Mouse (Mus musculus) heart, embryonic 15.5 days (tissue): Measurements from ENCODE around the gene Tm7sf3. TPM values are rescaled to one million over a fixed set of nuclear protein-coding genes. Genes with fewer than 3 reads are reported as not detected.

Source experiments
- ATAC-seq: fragments of 200-750 bp; cut with Nextera tagmentation; replicated peaks from 2 replicates; pipeline ENCODE4 v1.8.0; 2017; ENCODE audit warnings: low read depth, moderate TSS enrichment; ENCODE audit not compliant: insufficient number of reproducible peaks, insufficient read depth, low FRiP score
- H3K27ac ChIP-seq: fragments of 300-500 bp; sonication (generic); 2 replicates; pipeline ENCODE4 v1.5.1; 2015; ENCODE audit warnings: mild to moderate bottlenecking, inconsistent platforms
- H3K27me3 ChIP-seq: fragments of 300-500 bp; sonication (generic); 2 replicates; pipeline ENCODE4 v1.6.1; 2015; ENCODE audit warnings: inconsistent platforms
- H3K36me3 ChIP-seq: fragments of 300-500 bp; sonication (generic); 2 replicates; pipeline ENCODE4 v1.6.1; 2015; ENCODE audit warnings: mild to moderate bottlenecking, inconsistent platforms
- H3K4me1 ChIP-seq: fragments of 300-500 bp; sonication (generic); replicated peaks from 2 replicates; pipeline ENCODE4 v1.6.1; 2015; ENCODE audit warnings: inconsistent platforms
- H3K4me2 ChIP-seq: fragments of 300-500 bp; sonication (generic); 2 replicates; pipeline ENCODE4 v1.6.1; 2015; ENCODE audit warnings: inconsistent platforms, mild to moderate bottlenecking, moderate library complexity
- H3K4me3 ChIP-seq: fragments of 300-500 bp; sonication (generic); 2 replicates; pipeline ENCODE4 v1.5.1; 2015; ENCODE audit warnings: mild to moderate bottlenecking, inconsistent platforms
- H3K9ac ChIP-seq: fragments of 300-500 bp; sonication (generic); 2 replicates; pipeline ENCODE4 v1.6.1; 2015; ENCODE audit warnings: mild to moderate bottlenecking, inconsistent platforms
- H3K9me3 ChIP-seq: fragments of 300-500 bp; sonication (generic); replicated peaks from 2 replicates; pipeline ENCODE4 v1.6.1; 2016; ENCODE audit warnings: inconsistent platforms
- WGBS: fragments of 180-500 bp; shearing (Covaris S2); methylation state at CpG from one replicate; pipeline ENCODE4 v1.1.7; 2015; ENCODE audit warnings: mixed read lengths; 5-methylcytosine and 5-hydroxymethylcytosine counted together
- polyA plus RNA-seq: library from polyadenylated mRNA; unstranded; fragments of >200 nt; fragmentation: Nextera tagmentation; extraction: Ambion mirVana; gene quantifications from 2 replicates; pipeline ENCODE4 v1.2.1, GENCODE M21; 2015

The Tm7sf3 gene
- polyA plus RNA-seq, 1 experiment from 2014 or later: 32.8 TPM

GRCm38 (mm10) chr6:146673696-146674095 lies 31.1 kb upstream of the Tm7sf3 start:
- H3K27ac ChIP-seq: no peak overlapping the region; the same call in 1 of the 2 replicates
- H3K27me3 ChIP-seq: no peaks in the 10 kb centered on the region
- H3K9me3 ChIP-seq: no peaks in the 10 kb centered on the region
- no peaks in the 10 kb centered on the region for H3K36me3 ChIP-seq
- no peak overlapping the region for H3K4me3 ChIP-seq
- peaks cover 61% of the 10 kb centered on the region for H3K4me1 ChIP-seq
- no peak overlapping the region for H3K4me2 ChIP-seq
- ATAC-seq: no peak
- 79% methylated on average over 4 of the region's 4 CpGs for WGBS
- no peak overlapping the region for H3K9ac ChIP-seq

DNA sequence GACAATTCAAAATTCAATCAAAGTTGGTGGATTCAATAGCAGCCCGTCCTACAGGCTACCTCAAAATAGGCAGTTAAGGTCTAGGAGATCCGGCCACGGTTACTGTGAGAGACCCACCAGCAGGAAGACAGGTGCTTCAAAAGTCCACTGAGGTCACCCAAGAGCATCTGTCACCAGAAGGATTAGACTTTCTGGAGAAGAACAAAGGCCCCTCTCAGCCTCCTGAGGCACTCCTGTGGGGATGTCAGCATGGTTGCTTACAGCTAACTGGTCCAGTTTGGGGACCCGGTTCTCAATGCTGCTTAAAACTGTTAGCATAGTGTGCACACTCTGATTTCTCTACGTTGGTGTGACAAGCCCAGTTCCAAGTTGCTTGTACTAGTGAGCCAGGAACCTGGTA lies 29.5 kb upstream of the Tm7sf3 start:
- H3K9me3 ChIP-seq: no peaks in the 10 kb centered on the region
- WGBS: 41% methylated on average over 5 of the region's 5 CpGs
- 0 out of 2 replicates have a peak overlapping the region, but pooled peaks have one; percentile 35 for H3K4me2 ChIP-seq
- no peak for ATAC-seq
- H3K9ac ChIP-seq: peak overlapping the region; percentile 21; the same call in 1 of the 2 replicates
- peaks cover 58% of the 10 kb centered on the region for H3K4me1 ChIP-seq
- H3K36me3 ChIP-seq: no peaks in the 10 kb centered on the region
- no peak overlapping the region for H3K4me3 ChIP-seq
- no peaks in the 10 kb centered on the region for H3K27me3 ChIP-seq
- H3K27ac ChIP-seq: peak overlapping the region; percentile 83

GRCm38 (mm10) chr6:146670956-146671855 lies 28.6 kb upstream of the Tm7sf3 start:
- WGBS: 29% methylated on average over 15 of the region's 15 CpGs
- Histone ChIP-seq H3K9ac (no peak overlapping the region), H3K4me2 (peak overlapping the region; percentile 35), H3K9me3 (no peaks in the 10 kb centered on the region), H3K27me3 (no peaks in the 10 kb centered on the region), H3K4me3 (no peak overlapping the region), H3K36me3 (no peaks in the 10 kb centered on the region), H3K27ac (peak overlapping the region; percentile 83), H3K4me1 (peaks cover 50% of the 10 kb centered on the region)
- ATAC-seq: no peak

DNA sequence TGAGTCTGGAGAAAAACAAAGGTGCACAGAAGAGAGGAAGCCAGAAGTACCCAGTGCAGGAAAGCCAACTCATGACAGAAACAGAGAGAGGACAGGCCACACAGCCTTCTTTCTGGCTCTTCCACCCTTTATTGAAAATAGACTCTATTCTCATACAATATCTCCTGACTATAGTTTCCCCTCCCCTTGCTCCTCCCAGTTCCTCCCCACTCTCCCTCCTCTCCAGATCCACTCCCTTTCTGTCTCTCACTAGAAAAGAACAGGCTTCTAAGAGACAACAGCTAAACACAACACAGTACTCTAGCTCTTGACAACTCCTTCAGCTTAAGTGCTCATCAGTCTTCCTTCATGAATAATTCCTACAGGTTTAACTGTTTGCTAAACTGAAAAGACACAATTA lies 26.0 kb upstream of the Tm7sf3 start:
- no peak overlapping the region for H3K9ac ChIP-seq
- no peak for ATAC-seq

GRCm38 (mm10) chr6:146666811-146667210 lies 24.2 kb upstream of the Tm7sf3 start:
- WGBS: 74% methylated on average over 6 of the region's 6 CpGs
- H3K4me3 ChIP-seq: no peak overlapping the region
- no peak for ATAC-seq

More for the DNA sequence above, 26.0 kb upstream of the Tm7sf3 start:
- H3K4me3 ChIP-seq: no peak overlapping the region
- H3K27me3 ChIP-seq: no peaks in the 10 kb centered on the region
- H3K27ac ChIP-seq: peak overlapping the region; percentile 52
- peaks cover 43% of the 10 kb centered on the region for H3K4me1 ChIP-seq
- H3K36me3 ChIP-seq: no peaks in the 10 kb centered on the region
- H3K9me3 ChIP-seq: no peaks in the 10 kb centered on the region
- H3K4me2 ChIP-seq: no peak overlapping the region

DNA sequence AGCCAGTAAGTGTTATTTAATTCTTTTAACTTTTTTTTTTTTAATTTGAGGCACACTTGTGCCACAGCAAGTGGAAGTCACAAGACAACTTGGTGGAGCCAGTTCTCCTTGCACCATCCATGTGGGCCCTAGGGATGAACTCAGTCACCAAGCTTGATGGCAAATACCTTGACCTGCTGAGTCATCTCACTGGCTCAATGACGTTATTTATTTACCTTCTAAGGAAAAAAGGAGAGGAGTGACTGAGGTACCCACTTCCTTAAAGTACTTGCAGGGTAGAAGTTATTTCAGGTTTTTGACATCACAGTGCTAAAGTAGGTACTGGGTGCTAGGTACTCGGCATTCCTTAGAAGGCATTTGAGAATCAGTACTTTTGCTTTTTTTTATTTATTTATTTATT lies 22.8 kb upstream of the Tm7sf3 start:
- Histone ChIP-seq H3K27ac (no peak overlapping the region), H3K4me2 (no peak overlapping the region)
- ATAC-seq: no peak

More at GRCm38 (mm10) chr6:146666811-146667210, 24.2 kb upstream of the Tm7sf3 start:
- H3K4me2 ChIP-seq: no peak overlapping the region
- no peaks in the 10 kb centered on the region for H3K27me3 ChIP-seq
- peaks cover 38% of the 10 kb centered on the region for H3K4me1 ChIP-seq
- H3K27ac ChIP-seq: no peak overlapping the region
- no peak overlapping the region for H3K9ac ChIP-seq
- no peaks in the 10 kb centered on the region for H3K36me3 ChIP-seq
- H3K9me3 ChIP-seq: no peaks in the 10 kb centered on the region

DNA sequence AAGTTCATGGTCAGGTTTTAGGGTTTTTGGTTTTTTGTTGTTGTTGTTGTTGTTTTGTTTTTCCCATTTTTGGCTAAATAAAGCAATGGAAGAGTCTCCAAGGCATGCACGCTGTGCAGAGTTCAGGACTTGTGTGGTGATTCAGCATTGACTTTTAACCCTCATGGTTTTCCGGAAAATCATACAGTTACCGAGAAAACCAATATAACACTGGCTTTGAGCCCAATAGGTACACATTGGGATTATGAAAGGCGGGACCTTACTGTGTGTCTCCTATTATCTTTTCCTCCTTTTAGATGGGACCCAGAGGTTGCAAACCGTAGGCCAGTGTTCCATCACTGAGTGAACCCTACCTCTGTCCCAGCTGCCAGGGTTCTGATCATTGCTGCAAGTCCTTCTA lies 22.3 kb upstream of the Tm7sf3 start:
- no peaks in the 10 kb centered on the region for H3K36me3 ChIP-seq
- no peak overlapping the region for H3K9ac ChIP-seq
- peaks cover 32% of the 10 kb centered on the region for H3K4me1 ChIP-seq
- ATAC-seq: no peak
- no peaks in the 10 kb centered on the region for H3K9me3 ChIP-seq
- H3K4me2 ChIP-seq: no peak overlapping the region
- peak overlapping the region; percentile 78 for H3K27ac ChIP-seq
- H3K4me3 ChIP-seq: no peak overlapping the region
- 86% methylated on average over 5 of the region's 5 CpGs for WGBS
- H3K27me3 ChIP-seq: no peaks in the 10 kb centered on the region

More for the DNA sequence above, 22.8 kb upstream of the Tm7sf3 start:
- Histone ChIP-seq H3K4me3 (no peak overlapping the region), H3K9me3 (no peaks in the 10 kb centered on the region), H3K27me3 (no peaks in the 10 kb centered on the region), H3K9ac (no peak overlapping the region), H3K4me1 (peaks cover 32% of the 10 kb centered on the region), H3K36me3 (no peaks in the 10 kb centered on the region)
- WGBS: 74% methylated on average over 2 of the region's 2 CpGs

DNA sequence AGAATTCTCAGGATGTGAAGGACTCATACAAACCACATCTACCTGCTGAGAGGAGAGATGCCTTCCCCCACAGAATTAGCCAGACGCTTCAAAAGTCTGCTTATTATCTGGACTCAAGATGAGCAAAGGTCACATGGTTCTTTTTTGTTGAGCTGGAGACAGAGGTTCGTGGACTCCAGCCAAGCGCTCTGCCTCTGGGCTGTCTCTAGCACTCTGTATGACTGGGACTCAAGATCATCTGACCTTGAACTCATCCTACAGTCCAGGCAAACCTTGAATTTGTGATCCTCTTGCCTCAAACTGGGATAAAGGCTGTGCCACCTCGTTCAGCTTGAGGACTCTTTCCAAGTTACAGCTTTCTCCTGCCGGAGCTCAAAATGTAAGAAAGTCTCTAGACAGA lies 21.5 kb upstream of the Tm7sf3 start:
- Histone ChIP-seq H3K4me1 (peaks cover 27% of the 10 kb centered on the region), H3K27ac (peak overlapping the region; percentile 78), H3K27me3 (no peaks in the 10 kb centered on the region), H3K4me3 (no peak overlapping the region), H3K4me2 (no peak overlapping the region), H3K9me3 (no peaks in the 10 kb centered on the region), H3K36me3 (no peaks in the 10 kb centered on the region), H3K9ac (no peak overlapping the region)
- WGBS: 33% methylated on average over 5 of the region's 5 CpGs
- ATAC-seq: peak; percentile 51; the same call in 1 of the 2 replicates

- H3K4me2 ChIP-seq: no peak overlapping the region
- no peak overlapping the region for H3K4me3 ChIP-seq
- H3K9ac ChIP-seq: no peak overlapping the region
- H3K27ac ChIP-seq: no peak overlapping the region
- ATAC-seq: no peak
- 40% methylated on average over 5 of the region's 5 CpGs for WGBS
- no peaks in the 10 kb centered on the region for H3K9me3 ChIP-seq
- H3K27me3 ChIP-seq: no peaks in the 10 kb centered on the region
- no peaks in the 10 kb centered on the region for H3K36me3 ChIP-seq
- H3K4me1 ChIP-seq: peaks cover 18% of the 10 kb centered on the region
Observed at GRCm38 (mm10) chr6:146662679-146663078, 20.1 kb upstream of the Tm7sf3 start.

GRCm38 (mm10) chr6:146661655-146662054 lies 19.0 kb upstream of the Tm7sf3 start:
- H3K27ac ChIP-seq: no peak overlapping the region
- no peak overlapping the region for H3K9ac ChIP-seq
- no peaks in the 10 kb centered on the region for H3K27me3 ChIP-seq
- H3K4me2 ChIP-seq: no peak overlapping the region
- H3K36me3 ChIP-seq: no peaks in the 10 kb centered on the region
- no peak for ATAC-seq
- H3K9me3 ChIP-seq: no peaks in the 10 kb centered on the region
- H3K4me3 ChIP-seq: no peak overlapping the region
- 84% methylated on average over 5 of the region's 5 CpGs for WGBS
- peaks cover 15% of the 10 kb centered on the region for H3K4me1 ChIP-seq

GRCm38 (mm10) chr6:146660591-146660990 lies 18.0 kb upstream of the Tm7sf3 start:
- ATAC-seq: peak; percentile 66
- 43% methylated on average over 2 of the region's 2 CpGs for WGBS

More at GRCm38 (mm10) chr6:146660591-146660990, 18.0 kb upstream of the Tm7sf3 start:
- peaks cover 15% of the 10 kb centered on the region for H3K4me1 ChIP-seq
- no peak overlapping the region for H3K27ac ChIP-seq
- no peaks in the 10 kb centered on the region for H3K36me3 ChIP-seq
- H3K9me3 ChIP-seq: no peaks in the 10 kb centered on the region
- H3K9ac ChIP-seq: no peak overlapping the region
- H3K4me2 ChIP-seq: no peak overlapping the region
- no peak overlapping the region for H3K4me3 ChIP-seq
- no peaks in the 10 kb centered on the region for H3K27me3 ChIP-seq
